Comparison of ENCODE assay signal across 9 mouse cellular contexts in genomic region chr14:34188629-34189028, GRCm38 (mm10). TPM values are rescaled to one million over a fixed set of nuclear protein-coding genes. Genes with fewer than 3 reads are reported as not detected.
DNase-seq lines count a peak whose midpoint lies in the region; ATAC-seq lines count a peak whose summit lies in the region.
"Had no signal": no experiment of that assay in that cellular context is flagged by ENCODE, and none has a peak within 500 bp of the region (broad histone marks: within the 10 kb centered on the region; RNA-seq: fewer than 3 reads in every experiment).

No protein-coding gene starts in this region.

- H3K9me3 ChIP-seq in hindbrain, embryonic 10.5 days: no peaks in the 10 kb centered on the region
- H3K9me3 ChIP-seq in hindbrain, embryonic 14.5 days (ENCODE audit: control insufficient read depth, low read length): no peaks in the 10 kb centered on the region
- H3K9me3 ChIP-seq: neural tube, embryonic 13.5 days had no signal

- ATAC-seq in hindbrain, embryonic 14.5 days (ENCODE audit: low FRiP score): no peak
- ATAC-seq in frontal cortex, adult (ENCODE audit: low TSS enrichment): no peak

- H3K36me3 ChIP-seq in hindbrain, embryonic 10.5 days: no peaks in the 10 kb centered on the region
- H3K36me3 ChIP-seq in hindbrain, embryonic 14.5 days (replicated peaks; ENCODE audit: control insufficient read depth, insufficient read depth): 0 out of 2 replicates have a peak, but pooled peaks cover 13% of the 10 kb centered on the region

- no peak overlapping the region for H3K9ac ChIP-seq in hindbrain, embryonic 14.5 days
- H3K9ac ChIP-seq: neural tube, embryonic 13.5 days had no signal

- no peaks in the 10 kb centered on the region for H3K27me3 ChIP-seq in hindbrain, embryonic 10.5 days (ENCODE audit: insufficient read depth, poor library complexity, severe bottlenecking)
- no peaks in the 10 kb centered on the region for H3K27me3 ChIP-seq in hindbrain, embryonic 14.5 days (ENCODE audit: control insufficient read depth, insufficient read depth, low read length)
- H3K27me3 ChIP-seq: neural tube, embryonic 13.5 days had no signal

- H3K27ac ChIP-seq in hindbrain, embryonic 10.5 days: no peak overlapping the region
- H3K27ac ChIP-seq in hindbrain, embryonic 14.5 days: no peak overlapping the region
- H3K27ac ChIP-seq: neural tube, embryonic 13.5 days had no signal

- DNase-seq in hindbrain, embryonic 10.5 days (ENCODE audit: low spot score): peak; percentile 27
- no peak for DNase-seq in hindbrain, embryonic 14.5 days (ENCODE audit: low spot score)
- DNase-seq in 416B (ENCODE audit: low read depth) (peak; percentile 73), ZHBTc4 (ENCODE audit: low read depth, low spot score) (peak; percentile 94)
- DNase-seq in embryo, embryonic 10.5 days (ENCODE audit: low spot score): peak; percentile 61
- DNase-seq in kidney, postnatal 36 days: peak; percentile 56 to 79
- peak; percentile 5 for DNase-seq in naive thymus-derived CD4-positive, alpha-beta T cell, adult 2 months (ENCODE audit: low read depth)

- no peaks in the 10 kb centered on the region for H3K4me1 ChIP-seq in hindbrain, embryonic 10.5 days (replicated peaks)
- no peaks in the 10 kb centered on the region for H3K4me1 ChIP-seq in hindbrain, embryonic 14.5 days (replicated peaks; ENCODE audit: control insufficient read depth, insufficient read depth, low read length)
- H3K4me1 ChIP-seq: neural tube, embryonic 13.5 days had no signal

- no peak overlapping the region for H3K4me3 ChIP-seq in hindbrain, embryonic 10.5 days
- H3K4me3 ChIP-seq in hindbrain, embryonic 14.5 days (replicated peaks; ENCODE audit: low read length): no peak overlapping the region
- H3K4me3 ChIP-seq: neural tube, embryonic 13.5 days had no signal

- WGBS in hindbrain, embryonic 10.5 days: 59% methylated on average over 5 of the region's 5 CpGs
- WGBS in hindbrain, embryonic 14.5 days: 69% methylated on average over 5 of the region's 5 CpGs

- no peak overlapping the region for H3K4me2 ChIP-seq in hindbrain, embryonic 14.5 days (replicated peaks)
- H3K4me2 ChIP-seq: neural tube, embryonic 13.5 days had no signal

RNA-seq across cellular contexts. Expression of gene Gprin2, which starts 12.8 kb away (rescaled TPM):
- polyA plus RNA-seq in hindbrain, embryonic 10.5 days (2016; fragmentation: Nextera tagmentation; extraction: Ambion mirVana): 0.49 and 1.2 TPM in 2 replicates
- 4.4 and 5.4 TPM in 2 replicates for polyA plus RNA-seq in hindbrain, embryonic 14.5 days (2014; fragmentation: Nextera tagmentation; extraction: Ambion mirVana)

RNA-seq across cellular contexts. Expression of gene Syt15, which starts 30.8 kb away (rescaled TPM):
- 0.14 and 0.17 TPM in 2 replicates for polyA plus RNA-seq in hindbrain, embryonic 10.5 days (2016; fragmentation: Nextera tagmentation; extraction: Ambion mirVana)
- 0.42 and 0.79 TPM in 2 replicates for polyA plus RNA-seq in hindbrain, embryonic 14.5 days (2014; fragmentation: Nextera tagmentation; extraction: Ambion mirVana)

RNA-seq across cellular contexts. Expression of gene Npy4r, which starts 36.3 kb away (rescaled TPM):
- not detected in 2 replicates for polyA plus RNA-seq in hindbrain, embryonic 10.5 days (2016; fragmentation: Nextera tagmentation; extraction: Ambion mirVana)
- 0.13 and 0.14 TPM in 2 replicates for polyA plus RNA-seq in hindbrain, embryonic 14.5 days (2014; fragmentation: Nextera tagmentation; extraction: Ambion mirVana)
- polyA plus RNA-seq: neural tube, embryonic 13.5 days had no signal
